Mouse (Mus musculus) frontal cortex, adult 2 months (tissue): Measurements from ENCODE around the gene Lin7a. TPM values are rescaled to one million over a fixed set of nuclear protein-coding genes. Genes with fewer than 3 reads are reported as not detected.

Experiments
- DNase-seq, 2 experiments: peaks; one replicate each; pipeline ENCODE4 v3.0.0; 2022; ENCODE audit warnings: low spot score in 1 of 2; ENCODE audit errors: extremely low spot score in 1 of 2
- polyA plus RNA-seq: library from polyadenylated mRNA; depleted of rRNA; stranded (reverse); fragments of >200 nt; gene quantifications from 2 replicates; pipeline ENCODE4 v1.2.3, GENCODE M21; 2012; rRNA removed

The Lin7a gene
- polyA plus RNA-seq = 21.3 and 23.9 TPM in 2 replicates

DNA sequence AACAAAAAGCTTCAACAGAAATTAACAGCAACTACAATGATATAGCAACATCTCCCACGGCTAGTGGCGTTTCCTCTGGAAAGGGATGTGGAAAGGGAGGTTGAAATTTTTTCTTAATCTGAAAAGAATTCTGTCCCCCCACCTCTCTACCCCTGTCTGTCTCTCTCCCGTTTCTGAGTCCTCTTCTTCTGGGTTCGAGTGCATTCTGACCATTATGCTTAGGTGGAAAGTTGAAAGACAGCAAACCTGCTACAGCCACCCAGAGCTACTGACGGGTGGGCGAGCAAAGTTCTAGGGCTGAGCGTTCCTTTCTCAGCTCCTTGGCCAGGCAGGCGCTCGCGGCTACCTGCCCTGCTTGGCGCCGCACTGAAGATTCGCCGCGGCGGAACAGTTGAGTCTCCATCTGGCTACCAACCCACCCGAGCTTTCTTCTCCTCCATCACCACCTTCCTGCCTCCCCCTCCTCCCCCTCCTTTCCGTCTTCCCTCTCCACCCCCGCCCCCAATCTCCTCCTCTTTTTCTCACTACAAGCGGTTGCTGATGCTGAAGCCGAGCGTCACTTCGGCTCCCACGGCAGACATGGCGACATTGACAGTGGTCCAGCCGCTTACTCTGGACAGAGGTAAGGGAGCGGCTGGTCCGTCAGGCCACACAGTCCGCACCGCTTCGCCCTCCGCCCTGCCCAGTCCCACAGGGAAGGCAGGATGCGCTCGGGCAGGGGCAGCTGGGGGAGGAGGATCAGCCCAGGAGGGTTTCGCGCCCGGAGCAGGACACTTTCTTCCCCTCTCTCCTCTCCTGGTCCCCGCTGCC, at the start of gene Lin7a:
Gene Lin7a, plus strand, starts transcription at position 366 of the 810 bp plus-strand sequence.
- DNase-seq = peak; percentile 20 to 62

DNA sequence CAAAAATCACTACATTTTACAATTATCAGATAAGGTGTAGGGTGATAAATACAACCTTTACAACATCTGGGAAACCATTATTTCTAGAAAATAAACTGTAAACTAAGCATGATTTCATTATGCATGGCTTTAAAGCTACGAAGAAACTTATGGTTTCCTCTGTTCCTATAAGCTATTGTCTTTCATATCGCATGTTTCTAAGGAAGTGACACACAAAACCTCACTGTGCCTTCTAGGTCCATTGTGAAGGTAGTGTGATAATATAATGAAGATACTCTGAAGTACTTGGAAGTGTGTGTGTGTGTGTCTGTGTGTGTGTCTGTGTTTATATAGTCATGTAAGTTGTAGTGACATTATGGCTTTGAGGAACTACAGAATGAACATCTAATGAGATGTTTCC, 49.8 kb upstream of the Lin7a start:
- no peak for DNase-seq

DNA sequence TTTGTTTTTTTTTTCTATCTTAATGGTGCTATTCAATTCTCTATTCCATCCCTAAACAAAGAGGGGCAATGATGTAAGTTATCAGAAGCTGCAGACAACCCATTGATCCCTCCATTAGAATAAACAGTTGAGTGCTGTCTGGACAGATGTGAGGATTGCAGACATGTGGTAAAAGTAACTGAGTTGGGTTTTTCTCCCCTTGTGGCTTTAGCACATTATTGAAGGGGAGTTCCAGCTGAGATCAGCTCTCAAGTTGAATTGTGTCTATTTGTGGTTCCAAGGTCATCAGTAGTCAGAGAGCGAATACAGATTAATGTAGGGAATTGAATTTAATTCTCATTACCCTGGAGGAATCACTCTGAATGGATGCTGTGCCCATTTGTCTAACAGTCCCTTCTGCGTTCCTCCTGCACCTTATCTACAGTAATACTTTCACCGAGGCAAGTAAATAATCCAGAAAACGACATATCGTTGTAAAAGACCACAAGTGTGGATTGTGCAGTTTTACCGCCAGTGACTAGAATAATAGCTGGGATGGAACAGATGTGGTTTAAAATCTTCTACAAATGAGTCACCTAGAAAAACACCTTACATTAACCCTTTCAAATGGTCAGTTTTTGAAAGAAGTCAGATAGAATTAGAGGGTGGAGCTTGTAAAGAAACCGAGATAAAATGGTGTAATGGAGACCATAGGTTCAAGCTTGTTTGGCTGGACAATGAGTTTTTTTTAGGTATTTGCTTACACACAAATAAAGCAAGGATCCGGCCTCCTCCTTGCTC, 48.9 kb upstream of the Lin7a start:
- no peak for DNase-seq

DNA sequence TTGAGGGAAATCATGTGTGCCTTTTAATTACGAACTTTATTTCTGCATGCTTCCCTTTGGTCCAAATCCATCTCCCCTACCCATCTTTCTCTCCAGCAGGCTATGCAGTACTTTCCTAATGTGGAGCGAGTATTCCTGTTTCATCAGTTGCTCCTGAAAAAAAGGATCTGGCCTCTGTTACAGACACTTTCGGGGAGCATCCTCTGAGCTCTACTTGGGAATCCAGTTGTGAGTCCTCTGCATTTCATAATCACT, 48.4 kb upstream of the Lin7a start:
- no peak for DNase-seq

DNA sequence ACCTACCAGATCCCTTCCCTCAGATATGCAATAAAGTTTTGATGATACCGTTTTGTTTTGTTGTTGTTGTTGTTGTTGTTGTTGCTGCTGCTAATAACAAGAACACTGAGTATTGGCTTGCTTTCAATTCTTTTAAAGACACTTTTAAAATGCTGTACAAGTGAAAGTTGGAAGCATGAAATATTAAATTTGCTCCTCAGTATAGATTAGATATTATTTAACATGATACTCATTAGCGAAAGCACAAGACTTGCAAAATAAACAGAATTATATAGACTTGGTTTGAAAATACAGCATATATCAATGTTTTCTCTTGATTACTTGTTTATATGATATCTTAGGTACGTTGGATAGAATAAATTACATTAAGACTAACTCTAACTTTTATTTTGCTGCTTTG, 47.7 kb upstream of the Lin7a start:
- DNase-seq = no peak

DNA sequence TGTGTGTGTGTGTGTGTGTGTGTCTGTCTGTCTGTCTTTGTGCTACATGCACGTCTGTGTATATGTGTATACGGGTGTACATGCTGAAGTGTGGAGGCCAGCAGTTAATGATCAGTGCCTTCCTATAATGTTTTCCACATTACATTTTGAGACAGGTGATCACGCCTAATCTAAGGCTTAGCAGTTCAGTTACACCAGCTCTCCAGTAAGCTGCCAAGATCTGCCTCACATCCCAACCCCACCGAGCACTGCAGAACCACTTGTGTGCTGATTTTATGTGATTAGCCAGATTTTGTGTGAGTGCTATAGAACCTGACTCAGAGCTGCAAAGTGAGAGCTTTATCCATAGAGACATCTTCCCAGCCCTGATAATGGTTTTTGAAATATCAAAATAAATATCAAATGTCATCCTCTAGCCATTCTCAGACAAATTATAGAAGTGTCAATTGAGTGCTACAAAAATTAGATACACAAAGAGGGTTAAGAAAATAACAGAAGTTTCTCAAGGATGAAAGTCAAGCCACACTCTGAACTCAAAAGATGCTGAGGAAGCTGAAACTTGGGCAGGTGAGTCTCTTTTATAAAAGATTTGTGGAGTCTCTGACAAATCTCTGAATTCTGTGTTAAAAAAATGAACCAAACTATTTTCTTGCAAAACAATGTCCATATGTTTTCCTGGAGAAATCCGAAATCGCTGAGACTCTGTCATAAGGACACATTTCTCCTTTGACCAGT, 46.7 kb upstream of the Lin7a start:
- DNase-seq = no peak

DNA sequence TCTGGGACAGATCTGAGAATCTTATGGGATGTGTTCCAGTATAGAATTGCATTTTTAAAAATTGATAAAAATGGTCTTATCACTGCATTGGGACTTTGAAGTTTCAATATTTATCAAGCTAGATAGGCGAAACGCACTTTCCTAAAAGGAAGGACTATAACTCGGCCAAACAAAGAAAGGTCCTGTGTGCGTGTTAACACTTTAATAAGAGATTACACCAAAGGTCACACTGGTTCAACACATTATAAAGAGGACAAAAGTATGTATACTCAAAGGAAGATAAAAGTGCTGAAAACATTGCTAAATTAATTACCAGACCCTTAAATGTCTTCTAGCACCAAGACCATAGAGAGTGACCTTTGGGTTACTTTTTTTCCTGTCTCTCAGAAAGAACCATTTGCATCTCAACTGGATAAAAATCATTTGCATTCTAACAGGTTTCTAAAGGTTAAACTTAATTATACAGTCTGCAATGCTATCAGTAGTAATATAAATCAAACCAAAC, 46.1 kb upstream of the Lin7a start:
- DNase-seq = no peak

DNA sequence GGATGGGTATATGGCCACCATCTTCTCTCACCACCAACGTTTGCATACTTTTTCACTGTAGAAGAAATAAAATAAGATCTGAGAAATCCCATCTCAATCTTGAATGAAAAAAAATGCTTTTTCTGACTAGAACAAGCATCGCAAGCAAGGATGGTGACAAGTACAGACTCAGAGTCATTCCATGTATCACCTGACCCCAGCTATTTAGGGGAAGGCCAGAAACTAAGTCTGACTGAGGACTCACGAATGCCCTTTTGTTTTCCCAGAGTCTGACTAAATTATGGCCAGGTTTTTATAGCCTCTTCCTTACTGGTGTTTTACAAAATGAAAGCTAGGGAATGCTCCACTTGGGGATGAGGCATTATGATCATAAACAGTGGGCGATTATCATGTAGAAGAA, 45.6 kb upstream of the Lin7a start:
- no peak for DNase-seq

DNA sequence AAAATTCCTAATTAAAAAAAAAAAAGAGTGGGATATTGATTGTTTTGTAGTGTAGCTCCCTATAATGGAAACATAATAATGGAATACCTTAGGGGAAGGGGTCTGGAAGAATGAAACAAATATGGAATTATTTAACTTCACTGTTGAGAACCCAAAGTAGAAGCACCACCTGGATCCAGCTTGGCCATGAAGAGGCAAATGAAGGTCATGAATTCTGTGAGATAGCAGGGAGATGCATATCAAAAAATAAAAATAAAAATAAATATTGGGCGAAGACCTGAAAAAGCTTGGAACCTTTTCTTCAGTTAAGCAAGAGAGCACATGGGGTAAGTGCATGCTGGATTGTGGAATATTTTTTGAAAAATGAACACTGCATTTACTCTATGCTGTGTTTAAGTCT, 43.6 kb upstream of the Lin7a start:
- no peak for DNase-seq

DNA sequence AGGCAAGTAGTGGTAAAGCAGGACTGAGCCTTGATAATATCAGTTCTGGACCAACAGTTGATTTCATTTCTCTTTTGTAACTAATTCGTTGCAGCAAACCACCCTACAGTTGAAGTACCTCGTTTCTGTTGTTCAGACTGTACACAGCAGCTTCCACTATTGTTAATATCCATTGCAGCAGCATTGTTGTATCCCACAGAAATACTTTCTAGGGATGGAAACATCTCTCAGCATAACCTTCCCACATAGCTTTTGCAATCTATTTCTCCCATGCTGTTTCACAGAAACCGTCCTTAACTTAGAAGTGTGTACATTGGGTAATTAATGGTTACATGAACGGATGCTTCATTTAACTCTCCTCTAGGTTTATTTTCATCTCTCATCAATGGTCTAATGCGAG, 42.7 kb upstream of the Lin7a start:
- no peak for DNase-seq

DNA sequence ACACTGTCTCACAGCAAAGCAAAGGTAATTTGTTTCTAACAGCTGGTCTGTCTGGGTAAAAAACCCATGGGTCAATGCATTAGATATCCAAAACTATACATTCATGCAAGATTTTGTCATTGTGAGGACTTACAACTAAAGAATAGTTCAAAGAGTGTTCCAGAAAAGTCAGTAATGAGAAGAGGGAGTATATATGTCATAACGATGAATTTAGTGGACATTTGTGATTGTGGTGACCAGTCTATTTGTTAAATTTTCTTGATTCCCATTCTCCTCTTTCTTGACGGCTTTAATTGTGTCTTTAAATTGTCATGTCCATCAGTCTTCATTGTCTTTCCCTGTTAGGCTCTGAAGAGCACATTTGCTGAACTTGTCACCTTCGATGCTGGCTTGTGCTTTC, 42.1 kb upstream of the Lin7a start:
- no peak for DNase-seq

DNA sequence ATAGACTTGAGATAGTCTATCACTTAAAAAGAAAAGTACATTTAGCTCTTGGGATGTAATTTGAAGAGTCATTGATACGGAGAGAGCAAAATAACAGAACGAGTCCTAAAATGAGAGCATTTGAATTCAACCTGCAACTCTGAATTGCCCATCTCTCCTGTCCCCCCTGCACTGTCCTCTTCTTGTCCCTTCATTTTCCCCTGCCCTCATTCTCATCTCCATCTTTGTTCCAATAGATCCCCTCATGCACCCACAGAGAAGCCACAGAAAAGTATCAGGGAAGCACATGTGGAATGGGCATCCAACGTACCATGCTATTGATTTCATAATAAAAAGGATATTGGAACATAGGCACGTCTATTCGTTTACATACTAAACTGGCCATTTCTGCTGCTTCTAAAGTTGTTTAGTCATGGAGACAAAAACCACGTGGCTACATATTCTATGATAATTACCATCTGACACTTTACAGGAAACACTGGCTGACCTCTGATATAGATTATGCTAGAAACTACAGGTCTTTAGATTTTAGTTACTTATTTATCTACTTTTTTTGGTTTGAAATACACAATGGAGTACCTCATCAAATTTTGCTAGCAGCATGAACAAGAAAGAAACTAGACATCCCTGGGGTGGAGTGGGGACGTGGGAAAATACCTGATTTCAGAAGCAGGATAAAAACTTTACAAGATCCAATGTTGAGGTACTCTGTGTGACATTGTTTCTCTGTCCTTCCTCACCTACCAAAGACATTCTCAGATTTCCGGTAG, 41.2 kb upstream of the Lin7a start:
- DNase-seq = no peak

DNA sequence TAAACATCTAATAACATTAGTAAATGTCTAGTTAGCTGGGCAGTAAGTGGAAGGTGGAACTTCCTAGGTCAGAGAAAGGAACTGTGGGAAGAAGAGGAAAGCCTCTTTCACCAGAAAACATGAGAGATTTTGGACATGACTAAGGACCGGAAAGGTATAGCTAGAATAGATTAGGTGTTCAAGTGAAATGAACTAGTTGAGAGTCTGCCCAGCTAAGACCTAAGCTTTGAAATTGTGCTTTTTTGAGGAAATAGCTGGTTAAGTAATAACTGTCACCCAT, 40.7 kb upstream of the Lin7a start:
- no peak for DNase-seq

DNA sequence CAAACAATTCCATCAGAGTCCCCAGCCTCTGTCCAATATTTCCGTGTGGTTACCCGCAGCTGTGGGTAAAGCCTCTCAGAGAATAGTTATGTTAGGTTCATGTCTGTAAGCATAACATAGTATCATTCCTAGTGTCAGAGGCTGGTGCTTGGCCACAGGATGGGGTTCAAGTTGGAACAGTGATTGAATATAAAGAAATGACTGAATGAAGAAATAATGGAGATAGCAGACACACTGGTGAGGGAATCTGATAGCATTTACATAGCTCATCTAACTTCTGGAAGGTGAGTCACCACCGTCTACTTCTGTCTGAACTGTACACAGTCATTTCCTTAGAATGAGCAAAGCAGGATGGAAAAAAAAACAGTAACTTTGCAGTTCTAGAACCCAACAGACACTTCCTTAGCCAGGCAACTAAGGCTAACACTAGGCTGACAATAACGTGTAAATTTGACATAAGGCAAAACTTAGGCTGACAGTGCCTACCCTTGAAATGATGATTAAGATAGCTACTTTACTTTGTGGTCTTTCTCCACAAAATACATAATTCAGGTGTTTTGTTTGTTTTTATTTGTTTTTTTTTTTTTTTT, 40.0 kb upstream of the Lin7a start:
- DNase-seq = no peak

DNA sequence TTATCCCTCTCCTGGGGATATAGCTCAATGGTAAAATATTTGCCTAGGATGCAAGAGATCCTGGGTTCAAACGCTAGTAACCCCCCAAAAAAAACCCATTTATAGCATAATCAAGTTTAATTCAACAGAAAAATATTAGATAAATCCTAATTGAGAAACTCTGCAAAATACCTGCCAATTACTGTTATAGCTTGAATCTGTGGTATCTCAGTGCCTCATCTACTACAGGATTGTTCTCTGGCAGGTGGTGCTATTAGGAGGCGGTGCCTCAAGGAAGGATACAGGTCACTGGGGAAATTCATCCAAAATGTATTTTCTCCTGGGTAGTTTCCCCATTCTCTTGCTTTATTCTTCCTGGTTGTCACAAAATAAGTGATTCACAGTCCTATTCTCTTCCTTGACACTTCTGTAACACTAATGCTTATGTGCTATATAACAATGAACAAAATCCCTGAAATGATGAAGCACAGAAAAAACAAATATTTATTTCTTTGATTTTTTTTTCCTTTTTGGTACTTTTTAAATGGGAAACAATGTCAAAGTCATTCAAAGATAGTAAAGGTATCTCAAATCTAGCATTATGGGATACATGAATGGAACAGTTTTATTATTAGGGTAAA, 38.9 kb upstream of the Lin7a start:
- DNase-seq = no peak

DNA sequence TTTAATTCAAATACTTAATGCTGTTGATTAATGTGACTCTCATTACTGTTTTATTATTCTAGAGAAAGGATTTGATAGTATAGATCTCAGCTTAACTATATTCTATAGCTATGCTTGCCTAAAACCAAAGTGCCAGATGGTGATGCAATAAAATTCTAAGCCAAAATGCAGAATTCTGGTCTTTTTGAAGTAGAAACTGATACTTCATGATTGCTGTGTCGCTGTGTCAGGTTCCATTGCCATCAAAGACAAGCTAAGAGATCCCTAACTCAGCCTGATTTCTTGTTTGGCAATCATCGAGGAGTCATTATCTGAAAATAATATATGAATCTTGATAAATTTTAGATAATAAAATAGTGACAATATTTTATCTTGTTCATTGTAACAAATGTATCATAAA, 38.3 kb upstream of the Lin7a start:
- DNase-seq = no peak

DNA sequence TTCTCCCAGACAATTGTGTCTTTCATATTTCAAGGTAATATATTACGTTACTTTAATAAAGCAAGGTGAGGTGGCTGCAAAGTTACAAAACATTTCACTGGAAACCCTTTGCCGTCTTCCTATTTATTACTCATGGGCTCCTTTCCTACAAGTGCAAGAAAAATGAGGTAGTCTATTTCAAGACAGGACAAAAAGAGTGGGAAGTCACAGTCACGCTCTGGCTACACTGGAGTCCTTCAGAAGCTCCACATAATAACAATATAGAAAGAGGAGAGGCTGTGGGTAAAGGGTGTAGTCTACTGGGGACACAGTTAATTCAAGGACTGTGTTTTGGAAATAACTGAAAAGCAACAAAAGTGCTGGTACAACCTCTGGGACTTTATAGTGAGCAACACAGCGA, 37.7 kb upstream of the Lin7a start:
- DNase-seq = no peak

DNA sequence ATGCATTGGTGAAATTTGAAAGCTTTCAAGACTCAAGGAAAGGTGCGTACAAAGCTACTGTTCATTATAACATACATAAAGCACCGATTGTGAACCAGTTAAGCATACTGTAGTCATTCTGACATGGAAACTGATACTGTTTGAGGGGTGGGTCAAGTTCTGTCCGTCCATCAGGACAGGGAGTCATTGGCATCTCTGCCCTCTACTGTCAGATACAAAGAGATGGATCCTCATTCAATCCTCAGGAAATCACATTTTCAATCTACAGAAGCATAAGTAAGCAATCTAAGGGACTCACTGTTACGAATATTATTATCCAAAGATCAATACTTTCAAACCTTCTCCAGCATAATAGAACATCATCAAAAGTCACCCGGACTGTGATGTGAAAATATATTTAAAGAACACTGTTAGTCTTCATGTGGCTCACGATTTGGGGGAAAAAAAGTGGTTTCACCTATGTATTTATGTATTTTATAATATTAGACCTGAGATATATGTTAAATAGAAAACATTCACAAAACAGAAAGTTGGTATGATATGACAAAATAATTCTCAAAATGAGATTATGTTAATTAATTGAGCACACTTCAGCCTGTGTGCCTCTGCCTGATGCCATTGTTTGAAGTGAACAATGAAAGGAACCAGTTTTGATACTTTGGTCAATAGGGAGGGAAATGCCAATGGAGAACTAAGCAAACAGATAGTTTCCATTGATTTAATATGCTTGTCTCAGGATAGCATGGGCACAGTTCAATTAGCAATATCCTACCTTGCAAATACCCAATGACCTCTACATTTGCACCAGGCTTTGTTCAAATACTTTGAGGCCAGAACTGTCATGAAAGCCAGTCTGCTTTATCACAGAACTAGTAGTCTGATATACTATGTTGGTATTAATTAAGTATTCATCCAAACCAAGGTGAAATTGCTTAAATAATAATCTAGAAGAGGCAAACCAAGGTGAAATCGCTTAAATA, 36.8 kb upstream of the Lin7a start:
- DNase-seq = no peak

DNA sequence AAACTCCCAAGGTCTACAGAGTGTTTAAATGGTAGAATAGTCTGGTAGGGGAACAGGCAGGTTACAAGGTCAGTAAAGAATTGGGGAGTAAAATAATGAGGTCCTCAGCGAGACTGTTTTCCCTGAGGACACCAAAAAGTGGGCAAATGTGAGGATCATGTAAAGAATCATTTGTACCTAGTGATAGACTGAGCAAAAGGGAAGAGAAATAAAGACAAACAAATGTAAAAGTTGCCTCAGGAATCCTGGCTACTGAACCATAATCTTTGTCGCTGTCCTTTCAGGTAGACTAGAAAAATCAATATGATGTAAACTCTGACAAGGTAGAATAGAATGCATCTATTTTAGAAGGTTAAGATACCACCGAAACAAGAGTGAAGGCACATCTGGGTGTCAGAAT, 36.0 kb upstream of the Lin7a start:
- DNase-seq = no peak
